Mouse (Mus musculus) spleen, adult 2 months (tissue): Measurements from ENCODE around the gene A530064D06Rik. TPM values are rescaled to one million over a fixed set of nuclear protein-coding genes. Genes with fewer than 3 reads are reported as not detected.
"Not testable (repeated sequence)": the region's sequence is repeated elsewhere in the genome, so short reads cannot be mapped to it uniquely, and the experiment has no call there.

ENCODE experiments used
- DNase-seq, 2 experiments: peaks; one replicate each; pipeline versions ENCODE4 v3.0.0 to v3.0.0-alpha.2; 2012 to 2021; ENCODE audit warnings: low spot score in 2 of 2, low read depth in 1 of 2
- H3K27ac ChIP-seq: fragments of 200-500 bp; 2 replicates; pipeline ENCODE4 v1.5.1; 2012; ENCODE audit warnings: low read length, inconsistent platforms; ENCODE audit not compliant: insufficient read depth
- H3K27me3 ChIP-seq: fragments of 200-500 bp; 2 replicates; pipeline ENCODE4 v1.6.1; 2012; ENCODE audit warnings: mild to moderate bottlenecking, moderate library complexity, low read length, inconsistent platforms; ENCODE audit not compliant: control insufficient read depth, insufficient read depth
- H3K36me3 ChIP-seq: fragments of 200-500 bp; 2 replicates; pipeline ENCODE4 v1.6.1; 2012; ENCODE audit warnings: mild to moderate bottlenecking, low read length, inconsistent platforms; ENCODE audit not compliant: control insufficient read depth, insufficient read depth
- H3K4me1 ChIP-seq: fragments of 200-500 bp; 2 replicates; pipeline ENCODE4 v1.6.1; 2011; ENCODE audit warnings: inconsistent platforms; ENCODE audit not compliant: control insufficient read depth, insufficient read depth, insufficient read length
- H3K4me3 ChIP-seq: fragments of 200-500 bp; 2 replicates; pipeline ENCODE4 v1.5.1; 2011; ENCODE audit warnings: mild to moderate bottlenecking, inconsistent platforms; ENCODE audit not compliant: insufficient read depth, insufficient read length; ENCODE audit errors: extremely low read depth
- CTCF ChIP-seq: fragments of 200-500 bp; IDR thresholded peaks from 2 replicates; pipeline ENCODE4 v1.5.1; 2011; ENCODE audit warnings: mild to moderate bottlenecking, inconsistent platforms; ENCODE audit not compliant: insufficient read depth, insufficient read length, insufficient replicate concordance; ENCODE audit errors: extremely low read depth
- POLR2A ChIP-seq: fragments of 200-500 bp; IDR thresholded peaks from 2 replicates; pipeline ENCODE4 v1.6.1; 2011; ENCODE audit warnings: low read depth, low read length, inconsistent platforms
- WGBS: fragments of 180-500 bp; shearing (Covaris S2); methylation state at CpG from one replicate; pipeline ENCODE4 v1.1.7; 2018; 5-methylcytosine and 5-hydroxymethylcytosine counted together
- polyA plus RNA-seq: library from polyadenylated mRNA; depleted of rRNA; stranded (reverse); fragments of >200 nt; gene quantifications from 2 replicates; pipeline ENCODE4 v1.2.3, GENCODE M21; 2012; rRNA removed

Gene A530064D06Rik
- polyA plus RNA-seq: 1.5 and 2.8 TPM in 2 replicates

GRCm38 (mm10) chr17:48167103-48167502 is at the start of gene A530064D06Rik:
Gene A530064D06Rik, minus strand, starts transcription at chr17:48167275.
- not testable (repeated sequence) for H3K4me3 ChIP-seq

GRCm38 (mm10) chr17:48215429-48215828 is 48.4 kb upstream of the A530064D06Rik start:
- TF ChIP-seq CTCF (no peak), POLR2A (no peak)
- WGBS: 80% methylated on average over 1 of the region's 1 CpGs

More at GRCm38 (mm10) chr17:48167103-48167502, at the start of gene A530064D06Rik:
- H3K27me3 ChIP-seq, H3K36me3 ChIP-seq, DNase-seq, H3K27ac ChIP-seq, H3K4me1 ChIP-seq: not testable (repeated sequence)
- 17% methylated on average over 2 of the region's 2 CpGs for WGBS

GRCm38 (mm10) chr17:48213511-48213910 is 46.4 kb upstream of the A530064D06Rik start:
- TF ChIP-seq CTCF (no peak), POLR2A (no peak)
- no peak for DNase-seq
- Histone ChIP-seq H3K4me1 (no peaks in the 10 kb centered on the region), H3K27ac (no peak overlapping the region), H3K36me3 (no peaks in the 10 kb centered on the region), H3K4me3 (no peak overlapping the region), H3K27me3 (no peaks in the 10 kb centered on the region)
- 75% methylated on average over 5 of the region's 5 CpGs for WGBS

More at GRCm38 (mm10) chr17:48215429-48215828, 48.4 kb upstream of the A530064D06Rik start:
- Histone ChIP-seq H3K36me3 (no peaks in the 10 kb centered on the region), H3K4me3 (no peak overlapping the region), H3K27me3 (no peaks in the 10 kb centered on the region), H3K27ac (no peak overlapping the region), H3K4me1 (no peaks in the 10 kb centered on the region)
- no peak for DNase-seq

DNA sequence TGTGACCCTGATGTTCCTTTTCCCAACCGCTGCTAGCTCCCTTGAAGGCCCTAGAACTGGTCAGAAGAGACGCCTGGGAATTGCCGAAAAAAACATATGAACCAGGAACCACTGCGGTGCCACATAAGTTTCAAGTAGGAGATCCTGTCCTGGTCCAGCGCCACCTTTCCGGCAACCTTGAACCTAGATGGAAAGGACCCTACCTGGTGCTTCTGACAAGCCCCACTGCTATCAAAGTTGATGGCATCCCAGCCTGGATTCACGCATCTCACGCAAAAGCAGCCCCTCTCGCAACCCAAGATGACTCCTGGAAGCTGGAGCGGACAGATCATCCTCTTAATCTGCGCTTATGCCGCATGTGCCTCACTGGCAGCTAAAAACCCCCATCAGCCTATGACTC is 45.5 kb upstream of the A530064D06Rik start:
- TF ChIP-seq CTCF: no peak
- no peak for TF ChIP-seq POLR2A
- DNase-seq: no peak
- H3K36me3 ChIP-seq: no peaks in the 10 kb centered on the region
- no peak overlapping the region for H3K4me3 ChIP-seq
- 95% methylated on average over 12 of the region's 12 CpGs for WGBS
- no peaks in the 10 kb centered on the region for H3K27me3 ChIP-seq
- no peak overlapping the region for H3K27ac ChIP-seq
- H3K4me1 ChIP-seq: no peaks in the 10 kb centered on the region

DNA sequence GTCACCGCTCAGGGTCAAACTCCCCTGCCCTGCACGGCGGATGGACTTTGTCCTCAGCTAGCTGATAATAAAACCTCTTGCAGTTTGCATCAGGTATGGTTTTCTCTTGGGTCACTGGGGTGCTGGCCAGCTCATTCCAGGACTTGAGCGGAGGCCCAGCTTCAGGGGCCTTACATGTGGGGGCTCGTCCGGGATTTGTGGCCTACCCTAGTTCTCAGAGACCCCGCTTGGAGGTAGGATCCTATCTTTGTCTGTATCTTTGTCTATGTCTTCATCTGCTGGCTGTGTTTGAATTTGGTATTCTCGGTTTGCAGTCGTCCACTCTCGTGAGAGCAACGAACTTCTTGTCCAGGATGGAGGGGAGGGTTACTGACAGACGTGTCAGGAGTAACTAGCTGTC is 36.0 kb upstream of the A530064D06Rik start:
- WGBS: 96% methylated on average over 12 of the region's 12 CpGs
- no peak overlapping the region for H3K4me3 ChIP-seq
- TF ChIP-seq POLR2A (no peak), CTCF (no peak)

DNA sequence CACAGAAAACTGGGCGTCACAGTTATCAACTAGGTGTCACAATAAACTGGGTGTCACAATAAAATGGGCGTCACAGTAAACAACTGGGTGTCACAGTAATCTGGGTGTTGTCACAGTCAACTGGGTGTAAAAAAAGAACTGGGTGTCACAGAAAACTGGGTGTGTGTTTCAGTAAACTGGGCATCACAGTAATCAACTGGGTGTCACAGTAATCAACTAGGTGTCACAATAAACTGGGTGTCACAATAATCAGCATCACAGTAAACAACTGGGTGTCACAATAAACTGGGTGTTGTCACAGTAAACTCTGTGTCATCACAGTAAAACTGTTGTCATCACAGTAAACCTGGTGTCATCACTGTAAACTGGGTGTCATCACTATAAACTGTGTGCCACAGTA is 25.3 kb upstream of the A530064D06Rik start:
- Histone ChIP-seq H3K4me1 (no peaks in the 10 kb centered on the region), H3K27me3 (no peaks in the 10 kb centered on the region), H3K36me3 (no peaks in the 10 kb centered on the region), H3K27ac (no peak overlapping the region), H3K4me3 (no peak overlapping the region)
- TF ChIP-seq POLR2A: no peak
- no peak for TF ChIP-seq CTCF
- WGBS: 85% methylated on average over 2 of the region's 2 CpGs
- no peak for DNase-seq

More for the DNA sequence above, 36.0 kb upstream of the A530064D06Rik start:
- H3K4me1 ChIP-seq: no peaks in the 10 kb centered on the region
- H3K36me3 ChIP-seq: no peaks in the 10 kb centered on the region
- no peak overlapping the region for H3K27ac ChIP-seq
- no peaks in the 10 kb centered on the region for H3K27me3 ChIP-seq
- no peak for DNase-seq

DNA sequence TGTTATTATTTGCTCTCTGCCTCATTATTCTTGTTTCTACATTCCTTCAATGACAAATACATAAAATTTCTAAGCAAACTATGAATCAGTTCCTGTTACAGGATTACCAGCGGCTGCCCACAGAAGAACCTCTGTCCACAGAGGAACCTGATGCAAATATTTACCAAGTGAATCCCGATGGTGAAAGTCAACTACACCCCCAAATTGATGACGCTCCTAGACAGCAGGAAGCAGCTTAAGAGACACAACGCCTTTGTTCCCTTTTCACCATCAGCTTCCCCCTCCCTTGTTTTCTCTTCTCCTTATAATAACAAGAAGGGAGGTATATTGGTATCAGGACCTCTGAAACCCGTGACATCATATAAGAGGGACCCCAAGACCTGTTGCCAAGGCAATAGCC is 18.2 kb upstream of the A530064D06Rik start:
- Histone ChIP-seq H3K4me3 (no peak overlapping the region), H3K27ac (no peak overlapping the region), H3K4me1 (no peaks in the 10 kb centered on the region), H3K27me3 (no peaks in the 10 kb centered on the region), H3K36me3 (no peaks in the 10 kb centered on the region)
- TF ChIP-seq CTCF (no peak), POLR2A (no peak)
- DNase-seq: no peak
- WGBS: 41% methylated on average over 5 of the region's 5 CpGs
